Mouse (Mus musculus): ENCODE measurements around the gene Spaca4. TPM values are rescaled to one million over a fixed set of nuclear protein-coding genes. Genes with fewer than 3 reads are reported as not detected.

Gene Spaca4
- total RNA-seq, 2 experiments from 2014 or later = not detected

DNA sequence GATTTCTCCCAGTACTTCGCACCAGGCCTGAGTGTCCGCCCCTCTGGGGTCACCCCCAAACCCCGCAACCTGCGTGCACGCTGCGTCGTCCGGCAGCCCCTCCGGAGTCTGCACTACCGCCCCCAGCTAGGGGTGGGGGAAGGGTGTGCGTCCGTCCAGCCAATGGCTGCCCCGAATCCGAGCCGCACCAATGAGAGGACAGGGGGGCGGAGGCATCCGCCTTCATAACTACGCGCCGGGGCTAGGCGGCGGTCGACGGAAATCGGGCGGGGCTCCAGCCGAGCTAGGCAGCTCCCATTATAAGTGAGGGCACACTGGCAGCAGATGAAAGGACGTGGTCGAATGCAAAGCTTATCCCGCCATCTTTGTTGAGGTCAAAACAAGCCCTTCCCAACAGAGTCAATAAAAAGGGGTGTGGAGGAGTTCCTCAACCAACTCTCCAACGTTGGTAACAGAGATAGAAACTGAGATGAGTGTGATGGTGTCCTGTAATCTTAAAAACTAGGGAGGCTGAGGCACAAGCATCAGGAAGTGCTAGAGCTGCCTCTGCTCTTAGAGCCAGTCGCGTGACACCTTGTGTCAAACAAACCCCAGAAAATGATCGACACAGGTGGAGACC lies 10.4 kb downstream of the Spaca4 start, which contains the start of gene Rpl18:
Rpl18 (plus strand) TSS at position 368 of the 619 bp plus-strand sequence.
- intact Hi-C loops (cut with DNase I) = no loop called here
- DNase-seq (ENCODE audit: low spot score in 2 of 2) = peak; percentile 98

DNA sequence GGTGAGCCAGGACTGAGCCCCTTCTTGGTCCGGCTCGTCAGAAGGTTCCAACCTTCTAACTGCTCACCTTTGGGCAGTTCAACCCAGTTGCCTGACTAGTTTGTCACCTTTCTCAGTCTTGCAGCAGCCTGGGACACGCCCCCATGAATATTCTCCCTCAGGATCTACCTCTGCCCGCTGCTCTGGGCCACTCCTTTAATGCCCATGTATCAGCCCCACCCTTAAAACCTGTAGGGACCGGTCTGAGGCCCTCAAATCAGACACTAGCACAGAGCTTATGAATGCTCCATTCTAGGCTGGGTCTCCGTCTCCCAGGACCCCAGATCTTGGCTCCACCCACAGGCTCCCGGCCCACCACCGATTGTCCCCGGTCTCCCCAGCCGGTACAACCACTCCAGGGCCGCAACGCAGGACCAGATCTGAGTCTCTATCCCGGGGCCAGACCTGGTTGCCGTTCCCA lies 11.0 kb downstream of the Spaca4 start:
- DNase-seq (ENCODE audit: low spot score in 2 of 2) = no peak
- intact Hi-C loops (cut with DNase I) = no loop called here

- DNase-seq (ENCODE audit: low spot score in 2 of 2) = no peak
These were observed 11.6 kb downstream of the Spaca4 start for GRCm38 (mm10) chr7:45713881-45714520.

GRCm38 (mm10) chr7:45713396-45713795 lies 12.2 kb downstream of the Spaca4 start:
- intact Hi-C loops (cut with DNase I) = no loop called here
- DNase-seq (ENCODE audit: low spot score in 2 of 2) = no peak

More at GRCm38 (mm10) chr7:45713881-45714520, 11.6 kb downstream of the Spaca4 start:
- intact Hi-C loops (cut with DNase I) = no loop called here

DNA sequence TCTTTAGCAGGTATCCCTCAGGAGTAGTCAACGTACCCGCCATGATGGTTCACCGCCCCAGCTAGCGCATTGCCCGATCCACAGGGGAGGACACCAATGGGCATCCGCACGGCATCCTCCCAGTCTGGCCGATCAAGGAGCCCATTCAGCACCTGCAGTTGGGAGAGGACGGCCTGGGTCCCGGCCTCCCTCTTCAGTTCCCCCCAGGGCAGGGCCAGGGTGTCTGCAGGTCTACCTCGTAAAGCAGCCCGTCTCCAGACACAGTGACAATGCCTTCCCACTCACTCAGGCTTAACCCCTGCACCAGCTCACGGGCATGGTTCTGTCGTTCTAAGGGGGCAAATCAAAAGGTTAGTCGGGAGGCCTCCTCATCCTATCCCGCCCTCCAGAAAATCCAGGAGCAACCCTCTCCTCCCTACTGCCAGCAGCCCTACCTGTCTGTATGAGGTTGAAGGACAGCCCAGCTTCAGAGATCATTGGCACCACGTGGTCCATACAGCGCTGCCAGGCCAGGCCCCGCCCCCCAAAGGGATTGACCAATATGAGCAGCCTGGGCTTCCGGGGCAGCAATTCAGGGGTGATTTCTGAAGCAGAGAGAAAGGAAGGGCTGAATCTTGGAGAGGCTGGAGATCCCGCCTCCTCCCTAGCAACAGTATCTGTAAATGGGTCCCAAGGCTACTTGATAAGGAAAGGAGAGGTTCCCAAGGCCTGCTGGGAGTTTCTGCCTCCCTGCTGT lies 13.4 kb downstream of the Spaca4 start:
- intact Hi-C loops (cut with DNase I) = no loop called here
- no peak for DNase-seq (ENCODE audit: low spot score in 2 of 2)

DNA sequence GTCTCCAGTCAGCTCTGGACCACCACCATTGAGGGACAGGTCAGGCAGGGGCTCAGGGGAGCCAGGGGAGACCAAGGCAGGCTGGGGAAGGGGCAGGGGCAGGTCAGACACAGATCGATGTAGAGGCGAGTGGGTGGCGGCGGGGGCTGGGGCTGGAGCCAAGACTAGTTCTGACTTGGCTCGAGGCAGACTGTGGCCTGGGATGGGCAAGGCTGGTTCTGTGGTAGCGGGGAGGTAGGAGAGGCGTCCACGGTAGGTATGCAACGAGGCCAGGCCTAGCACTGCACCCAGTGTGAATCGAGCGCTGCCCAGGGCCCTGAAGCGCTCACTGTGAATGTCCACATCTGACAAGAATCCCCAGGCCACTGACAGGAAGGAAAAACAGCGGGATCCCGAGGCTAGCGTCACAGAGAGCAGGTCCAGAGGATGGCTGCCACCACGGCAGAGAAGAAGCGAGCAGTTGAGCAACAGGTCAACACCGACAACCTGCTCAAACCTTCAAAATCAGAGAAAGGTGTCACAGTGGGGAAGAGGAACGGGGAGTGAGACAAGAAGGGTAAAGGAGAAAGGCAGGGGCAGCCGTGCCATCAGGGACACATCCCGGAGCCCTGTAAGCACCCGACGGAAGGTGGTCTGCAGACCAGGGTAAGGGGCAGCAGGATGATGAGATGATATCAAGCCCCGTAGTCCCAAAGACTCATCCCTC lies 14.1 kb downstream of the Spaca4 start:
- intact Hi-C loops (cut with DNase I) = no loop called here
- no peak for DNase-seq (ENCODE audit: low spot score in 2 of 2)

DNA sequence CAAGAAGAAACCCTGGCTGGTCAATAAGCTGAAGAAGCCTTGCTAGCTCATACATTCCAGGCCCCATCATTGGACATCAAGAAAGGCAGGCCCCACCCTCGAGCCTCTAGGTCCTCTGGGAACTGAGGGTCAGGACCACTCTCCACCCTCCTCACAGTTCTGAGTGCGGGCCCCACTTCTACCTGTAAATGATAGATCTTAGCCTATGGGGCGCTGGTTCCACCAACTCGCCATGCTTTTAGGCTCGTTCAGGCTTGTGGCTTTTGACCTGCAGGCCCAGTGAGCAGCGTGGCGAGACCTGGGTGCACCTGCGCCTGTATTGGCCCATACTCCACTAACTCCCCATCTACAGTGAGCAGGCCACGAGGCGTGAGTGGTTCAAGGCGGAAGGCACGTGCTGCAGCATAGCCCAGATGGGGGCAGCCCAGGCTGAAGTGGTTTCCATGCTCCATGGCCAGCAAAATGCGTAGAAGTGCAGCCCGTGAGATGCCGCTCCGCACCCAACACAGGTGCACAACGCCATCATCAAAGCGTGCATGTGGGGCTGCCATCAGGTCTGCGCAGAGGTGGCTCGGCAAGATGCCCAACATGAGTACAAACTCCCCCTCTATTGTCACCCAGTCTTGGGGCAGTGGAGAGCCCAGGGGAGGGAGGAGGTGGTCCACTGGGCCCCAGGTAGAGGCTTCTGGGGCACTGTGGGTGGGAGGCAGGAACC lies 15.0 kb downstream of the Spaca4 start:
- peak; percentile 39 to 53 for DNase-seq (ENCODE audit: low spot score in 2 of 2)
- intact Hi-C loops (cut with DNase I) = no loop called here

DNA sequence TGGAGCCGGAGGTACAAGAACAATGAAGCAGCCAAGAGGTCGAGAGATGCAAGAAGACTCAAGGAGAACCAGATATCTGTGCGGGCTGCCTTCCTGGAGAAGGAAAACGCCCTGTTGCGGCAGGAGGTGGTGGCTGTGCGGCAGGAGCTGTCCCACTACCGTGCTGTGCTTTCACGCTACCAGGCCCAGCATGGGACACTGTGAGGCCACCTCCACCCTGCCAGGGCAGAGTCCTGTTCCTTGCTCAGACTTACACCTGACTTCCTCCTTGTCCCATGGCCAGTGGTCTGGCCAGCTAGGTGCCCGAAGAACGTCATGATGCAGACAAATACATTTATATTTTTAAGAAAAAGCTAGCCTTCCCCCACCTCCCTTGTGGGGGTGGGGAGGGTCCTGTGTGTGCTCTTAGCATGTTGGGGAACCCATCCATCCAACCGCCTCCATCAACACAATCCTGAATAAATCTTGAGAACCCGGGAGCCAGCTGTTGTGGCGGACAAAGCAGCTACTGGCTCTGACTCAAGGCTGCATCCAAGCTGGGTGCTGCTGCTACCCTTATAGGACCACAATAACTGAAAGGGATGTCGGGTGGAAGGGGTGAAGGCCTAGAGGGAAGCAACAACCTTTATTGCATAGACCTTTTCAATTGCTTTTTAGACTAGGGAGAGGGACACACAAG lies 15.8 kb downstream of the Spaca4 start:
- intact Hi-C loops (cut with DNase I) = no loop called here

GRCm38 (mm10) chr7:45709036-45709435 lies 16.6 kb downstream of the Spaca4 start:
- no peak for DNase-seq (ENCODE audit: low spot score in 2 of 2)
- intact Hi-C loops (cut with DNase I) = no loop called here

More for the DNA sequence above, 15.8 kb downstream of the Spaca4 start:
- no peak for DNase-seq (ENCODE audit: low spot score in 2 of 2)

DNA sequence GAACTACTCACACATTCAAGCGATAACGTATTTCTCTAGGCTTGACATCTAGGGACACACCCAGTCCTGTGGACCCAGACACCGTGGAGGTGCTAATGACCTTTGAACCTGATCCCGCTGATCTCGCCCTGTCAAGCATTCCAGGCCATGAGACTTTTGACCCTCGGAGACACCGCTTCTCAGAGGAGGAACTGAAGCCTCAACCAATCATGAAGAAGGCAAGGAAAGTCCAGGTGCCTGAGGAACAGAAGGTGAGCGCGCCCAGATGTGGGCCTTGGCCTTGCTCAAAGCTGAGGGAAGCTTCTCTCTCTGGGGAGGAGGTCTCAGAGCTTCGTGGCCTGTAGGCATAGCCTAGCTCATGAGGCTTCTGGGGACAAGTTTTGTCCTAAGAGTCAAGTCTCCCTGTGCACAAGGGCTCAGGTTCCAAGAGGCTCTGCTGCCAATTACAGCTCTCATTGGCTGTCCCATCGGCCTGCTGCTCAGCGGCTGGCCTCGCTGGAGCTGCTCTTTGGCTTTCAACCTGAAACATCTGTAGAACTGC lies 17.3 kb downstream of the Spaca4 start:
- no peak for DNase-seq (ENCODE audit: low spot score in 2 of 2)

GRCm38 (mm10) chr7:45707375-45707967 lies 18.1 kb downstream of the Spaca4 start:
- DNase-seq (ENCODE audit: low spot score in 2 of 2) = peak; percentile 95 to 96
- intact Hi-C loops (cut with DNase I) = no loop called here

More for the DNA sequence above, 17.3 kb downstream of the Spaca4 start:
- intact Hi-C loops (cut with DNase I) = no loop called here

DNA sequence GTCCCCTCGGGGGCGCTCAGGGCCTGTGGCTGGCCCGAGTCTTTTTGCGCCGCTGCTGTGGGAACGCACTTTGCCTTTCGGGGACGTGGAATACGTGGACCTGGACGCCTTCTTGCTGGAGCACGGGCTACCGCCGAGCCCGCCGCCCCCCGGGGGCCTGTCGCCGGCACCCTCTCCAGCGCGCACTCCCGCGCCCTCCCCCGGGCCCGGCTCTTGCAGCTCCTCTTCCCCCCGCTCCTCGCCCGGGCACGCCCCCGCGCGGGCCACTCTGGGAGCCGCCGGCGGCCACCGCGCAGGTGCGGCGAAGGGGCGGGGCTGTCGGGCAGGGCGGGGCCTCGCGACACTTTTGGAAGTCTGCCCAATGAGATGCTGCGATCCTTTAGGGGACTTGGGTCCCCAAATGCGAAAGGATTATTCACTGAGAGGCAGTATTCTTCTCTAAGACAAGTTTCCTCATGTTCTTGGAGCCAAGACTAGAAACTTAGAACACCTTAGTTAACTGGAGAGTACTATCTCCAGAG lies 18.8 kb downstream of the Spaca4 start:
- intact Hi-C loops (cut with DNase I) = no loop called here
- peak; percentile 84 to 90 for DNase-seq (ENCODE audit: low spot score in 2 of 2)

GRCm38 (mm10) chr7:45705873-45706281 lies 19.7 kb downstream of the Spaca4 start:
- DNase-seq (ENCODE audit: low spot score in 2 of 2) = peak; percentile 84 to 87
- intact Hi-C loops (cut with DNase I) = no loop called here

DNA sequence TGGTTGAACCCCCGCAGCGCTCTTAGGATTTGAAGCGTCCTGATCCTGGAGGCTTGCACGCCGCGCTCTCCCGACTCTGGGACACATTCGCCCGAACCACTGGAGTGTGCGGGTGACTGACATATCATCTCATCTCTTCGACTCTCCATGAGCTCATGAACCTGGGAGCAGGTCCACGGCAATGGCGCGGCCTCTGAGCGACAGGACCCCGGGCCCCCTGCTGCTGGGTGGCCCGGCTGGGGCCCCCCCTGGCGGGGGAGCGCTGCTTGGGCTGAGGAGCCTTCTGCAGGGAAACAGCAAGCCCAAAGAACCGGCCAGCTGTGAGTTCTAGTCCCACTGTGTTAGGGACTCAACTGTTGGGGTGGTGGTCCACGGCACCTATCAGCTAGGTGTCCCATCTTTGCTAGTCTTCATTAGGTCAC lies 20.2 kb downstream of the Spaca4 start:
- intact Hi-C loops (cut with DNase I) = no loop called here
- DNase-seq (ENCODE audit: low spot score in 2 of 2) = no peak

DNA sequence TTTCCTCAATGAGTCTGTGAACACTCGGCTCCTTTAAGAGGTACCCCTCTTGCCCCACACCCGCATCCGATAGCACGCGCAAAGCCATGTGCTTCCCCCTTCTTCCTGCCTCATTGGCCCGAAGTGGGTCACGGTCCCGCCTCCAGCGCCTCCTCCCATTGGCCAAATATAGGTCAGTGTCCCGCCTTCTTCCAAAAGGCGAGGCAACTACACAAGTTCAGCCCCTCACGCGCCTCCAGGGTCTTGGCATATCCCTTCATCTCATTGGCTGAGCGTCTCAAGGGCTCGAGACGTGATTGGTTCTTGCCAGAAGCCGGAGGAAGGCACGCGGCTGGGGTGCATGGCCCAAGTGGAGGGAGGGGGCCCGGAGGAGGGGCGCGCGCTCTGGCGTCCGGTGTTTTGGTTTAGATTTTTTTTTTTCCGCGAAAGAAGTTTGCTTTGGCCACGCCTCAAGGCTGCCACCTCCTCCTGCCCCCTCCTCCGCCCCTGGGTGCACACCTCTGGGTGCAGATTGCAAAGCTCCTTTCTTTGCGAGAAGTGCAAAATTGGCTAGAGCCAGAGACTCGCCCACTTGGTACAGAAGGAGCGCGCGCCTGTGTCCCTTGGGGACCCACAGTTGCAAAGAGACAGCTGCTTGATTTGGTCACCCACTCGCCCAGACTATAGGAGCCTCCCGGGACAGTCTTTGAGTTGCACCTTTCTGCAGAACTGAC lies 20.7 kb downstream of the Spaca4 start, which contains the start of gene Dbp:
Dbp (plus strand) TSS at position 359 of the 713 bp plus-strand sequence.
- DNase-seq (ENCODE audit: low spot score in 2 of 2) = peak; percentile 100
- intact Hi-C loops (cut with DNase I) = loop anchor here (5.0 kb wide), 1 partner anchor 238 kb away; the partner anchor contains the start of gene Bax

DNA sequence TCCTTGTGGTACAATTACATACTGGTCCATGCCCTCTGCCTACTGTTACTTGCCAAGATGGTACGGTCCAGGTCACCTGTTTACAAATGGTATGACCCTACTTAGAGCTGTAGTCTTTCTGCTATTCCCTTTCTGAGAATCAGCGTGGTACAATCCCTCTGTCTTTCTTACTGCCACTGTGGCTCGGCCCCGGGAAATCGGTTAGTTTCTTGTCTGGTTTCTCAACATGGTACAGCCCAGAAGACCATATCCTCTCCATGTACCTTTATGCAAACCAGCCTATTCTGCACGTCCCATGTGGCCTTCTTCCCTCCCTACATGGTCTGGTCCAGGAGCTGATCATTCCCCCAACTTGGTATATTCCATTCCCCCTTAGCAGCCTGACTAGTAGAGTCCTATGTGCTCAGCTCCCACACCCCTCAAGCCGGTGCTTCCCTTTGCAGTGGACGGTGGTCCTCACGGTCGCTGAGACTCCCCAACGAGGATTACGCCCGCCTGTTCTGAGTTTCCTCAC lies 21.5 kb downstream of the Spaca4 start:
- peak; percentile 78 to 83 for DNase-seq (ENCODE audit: low spot score in 2 of 2)
- intact Hi-C loops (cut with DNase I) = loop anchor here (5.0 kb wide), 1 partner anchor 237 kb away; the partner anchor contains the start of gene Bax

Data from left cerebral cortex, postnatal 36 days (tissue).